Mouse (Mus musculus) regulatory T cell (primary cell): ENCODE results near the gene Cdkl1.

Source experiments
- in situ Hi-C: fragments of 300-600 bp; cut with MboI, MseI; formaldehyde crosslinking; loops from one replicate; pipeline ENCODE4 v1.15.1; 2025; ENCODE audit warnings: high pct_unique_total_duplicates

Cdkl1 gene

GRCm38 (mm10) chr12:69753936-69754335 is 37.1 kb downstream of the Cdkl1 start:
- in situ Hi-C loops, result no loop called here

- in situ Hi-C loops, result no loop called here
Measured at GRCm38 (mm10) chr12:69751864-69752341, 39.2 kb downstream of the Cdkl1 start.

GRCm38 (mm10) chr12:69744138-69744537 is 46.9 kb downstream of the Cdkl1 start:
- in situ Hi-C loops, result loop anchor here (5.0 kb wide), 1 partner anchor 153 kb away; no protein-coding TSS in a partner anchor

DNA sequence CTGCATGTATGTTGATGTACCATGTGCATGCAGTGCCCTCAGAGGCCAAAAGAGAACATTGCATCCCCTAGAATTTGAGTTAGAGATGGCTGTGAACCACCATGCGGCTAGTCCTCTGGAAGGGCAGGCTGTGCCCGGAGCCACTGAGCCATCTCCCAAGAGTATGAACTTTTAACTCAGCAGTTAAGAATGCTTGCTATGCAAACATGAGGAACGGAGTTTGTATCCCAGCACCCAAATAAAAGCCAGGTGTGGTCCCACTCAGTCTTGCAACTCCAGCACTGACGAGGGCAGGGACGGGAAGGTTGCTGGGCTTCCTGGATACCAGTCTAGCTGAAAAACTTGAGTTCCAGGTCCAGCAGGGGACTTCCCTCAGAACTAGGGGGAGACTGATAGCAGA is 49.1 kb downstream of the Cdkl1 start:
- in situ Hi-C loops, result loop anchor here (5.0 kb wide), 1 partner anchor 155 kb away; no protein-coding TSS in a partner anchor

DNA sequence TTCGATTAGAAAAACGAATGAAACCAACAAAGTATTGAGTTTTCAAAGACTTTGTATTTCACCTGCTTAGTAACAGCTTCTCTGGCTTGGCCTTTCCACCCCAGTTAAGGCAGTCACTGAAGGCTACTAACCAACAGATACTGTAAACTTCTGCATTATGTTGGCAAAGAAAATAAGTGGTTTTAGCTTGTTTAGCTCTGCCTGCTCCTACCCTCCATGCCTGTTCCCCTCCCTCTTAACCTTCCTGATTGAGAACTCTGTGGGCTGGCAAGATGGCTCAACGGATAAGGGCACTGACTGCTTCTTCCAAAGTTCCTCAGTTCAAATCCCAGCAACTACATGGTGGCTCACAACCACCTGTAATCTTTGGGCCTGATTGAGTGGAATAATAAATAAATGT is 57.1 kb downstream of the Cdkl1 start:
- in situ Hi-C loops, result no loop called here

DNA sequence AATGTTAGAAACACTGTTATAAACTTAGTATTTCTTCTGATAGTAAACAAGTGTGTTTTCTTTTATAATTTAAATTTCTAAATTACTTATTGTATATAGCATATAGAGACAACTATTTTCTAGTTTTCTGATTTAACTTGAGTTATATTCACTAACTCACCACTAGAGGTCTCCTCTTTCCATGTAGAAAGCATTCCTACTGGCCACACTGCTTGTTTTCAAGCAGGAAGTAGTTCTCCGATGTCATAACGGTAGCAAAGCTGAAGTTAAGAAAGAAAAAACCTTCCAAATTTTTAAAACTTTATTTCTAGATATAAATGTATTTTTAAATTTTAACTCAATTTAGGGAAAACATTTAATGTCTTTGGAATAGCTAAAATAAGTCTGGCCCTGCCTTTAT is 57.5 kb downstream of the Cdkl1 start:
- in situ Hi-C loops, result no loop called here

GRCm38 (mm10) chr12:69732221-69732620 is 58.8 kb downstream of the Cdkl1 start:
- in situ Hi-C loops, result no loop called here

DNA sequence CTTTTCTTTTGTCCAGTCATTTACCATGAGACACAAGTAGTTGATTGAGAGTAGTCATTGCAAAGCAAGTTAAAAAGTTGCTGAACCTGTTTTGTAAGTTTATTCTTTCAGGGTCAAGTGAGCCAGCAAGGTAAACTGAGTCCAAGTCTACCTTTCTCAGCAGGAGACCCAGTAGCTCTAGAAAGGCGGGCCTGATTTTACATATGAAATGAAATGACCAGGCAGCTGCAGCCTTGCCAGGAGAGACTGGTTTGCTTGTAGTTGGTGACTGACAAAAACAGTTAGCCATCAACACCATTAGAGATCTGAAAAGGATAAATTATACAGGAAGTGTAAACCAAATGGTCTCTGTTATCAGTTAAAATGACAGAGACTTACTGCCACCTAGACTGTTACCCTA is 60.8 kb downstream of the Cdkl1 start:
- in situ Hi-C loops, result no loop called here

DNA sequence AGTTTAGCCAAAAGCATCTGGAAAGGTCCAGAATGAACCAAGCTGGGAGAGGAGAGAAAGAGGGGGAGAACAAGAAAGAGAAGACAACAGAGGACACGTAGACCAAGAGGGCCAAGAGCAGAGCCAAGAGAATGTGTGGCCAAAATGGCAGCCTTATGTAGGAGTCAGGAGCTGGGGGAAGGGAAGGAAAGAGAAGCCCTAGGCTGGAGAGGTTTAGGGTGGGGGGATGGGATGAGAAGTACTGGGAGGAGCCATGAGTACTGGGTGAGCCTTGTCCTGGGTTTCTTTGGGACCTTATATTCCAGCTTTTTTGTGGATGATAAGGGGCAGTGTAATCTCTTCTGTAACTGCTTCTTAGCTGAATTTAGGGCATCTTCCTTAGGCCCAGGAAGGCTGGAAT is 61.8 kb downstream of the Cdkl1 start:
- in situ Hi-C loops, result no loop called here

- in situ Hi-C loops, result no loop called here
Measured at GRCm38 (mm10) chr12:69724711-69725460, 66.2 kb downstream of the Cdkl1 start, which contains the start of the genes L2hgdh and Atp5s. Gene L2hgdh (minus strand): TSS chr12:69724873. Gene Atp5s (plus strand): TSS chr12:69724950.

- in situ Hi-C loops, result no loop called here
Measured at GRCm38 (mm10) chr12:69724018-69724710, 66.9 kb downstream of the Cdkl1 start.

- in situ Hi-C loops, result no loop called here
Measured at GRCm38 (mm10) chr12:69723376-69723775, 67.7 kb downstream of the Cdkl1 start.

- in situ Hi-C loops, result no loop called here
Measured at GRCm38 (mm10) chr12:69722857-69723256, 68.2 kb downstream of the Cdkl1 start.

- in situ Hi-C loops, result no loop called here
Measured at GRCm38 (mm10) chr12:69713628-69714027, 77.4 kb downstream of the Cdkl1 start.

DNA sequence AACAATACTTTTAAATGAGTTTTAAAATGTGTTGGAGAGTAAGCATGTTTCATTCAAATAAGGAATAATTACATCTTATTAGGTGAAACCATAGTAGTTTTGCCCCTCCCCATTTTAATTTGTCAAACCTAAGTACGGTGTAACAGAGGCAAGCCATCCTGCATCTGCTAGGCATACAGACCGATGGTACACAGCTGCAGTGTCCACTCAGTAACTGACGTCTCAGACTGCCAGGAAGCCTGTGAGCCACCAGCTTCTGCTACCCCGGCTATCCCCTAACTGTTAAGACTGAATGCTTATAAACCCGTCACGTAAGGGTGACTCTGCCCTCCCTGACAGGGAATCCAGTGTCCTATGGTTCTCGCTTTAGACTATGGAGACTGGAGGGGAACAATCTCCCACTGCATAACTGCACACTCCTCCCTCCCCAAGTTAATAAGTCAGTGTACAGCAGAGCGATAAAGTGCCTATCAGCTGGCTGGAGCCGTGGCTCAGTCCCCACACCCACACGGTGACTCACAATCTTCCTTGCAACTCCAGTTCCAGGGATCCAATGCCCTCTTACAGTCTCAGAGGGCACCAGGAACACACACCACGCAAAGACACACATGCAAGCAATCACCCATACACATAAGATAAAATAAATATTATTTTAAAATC is 86.1 kb downstream of the Cdkl1 start:
- in situ Hi-C loops, result no loop called here

DNA sequence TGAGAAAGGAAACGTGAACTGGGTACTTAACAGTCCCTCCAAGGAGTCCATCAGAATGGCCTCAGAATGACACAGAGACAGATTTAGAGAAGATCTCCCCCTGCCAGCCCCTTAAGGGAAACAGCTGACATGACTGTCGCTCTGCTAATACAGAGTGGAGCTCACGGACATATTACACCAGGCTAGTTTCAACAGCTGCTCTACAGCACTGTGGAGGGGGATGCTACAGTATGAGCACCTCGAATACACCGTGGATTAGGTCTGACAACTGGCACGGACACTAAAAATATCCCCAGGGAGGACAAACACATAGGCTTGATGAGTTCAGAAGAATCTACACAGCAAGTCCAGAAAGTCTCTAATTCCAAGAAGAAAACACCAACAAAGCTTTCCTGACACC is 92.7 kb downstream of the Cdkl1 start:
- in situ Hi-C loops, result no loop called here
